Mouse (Mus musculus) embryonic stem cell, embryonic (primary cell): ENCODE data around the gene Mxra7.

ENCODE experiments used
- CTCF ChIA-PET, 4 experiments: fragments of 300-600 bp in 2 of 4; fragments of 350-600 bp in 2 of 4; sonication (Branson Sonifier 250); formaldehyde crosslinking; loops; one replicate each; lab custom pipeline; 2022; ENCODE audit warnings: inconsistent platforms in 2 of 4; lab: Charles Lee
- POLR2A ChIA-PET, 4 experiments: fragments of 300-600 bp in 2 of 4; fragments of 350-600 bp in 2 of 4; sonication (Branson Sonifier 250); formaldehyde crosslinking; loops; one replicate each; lab custom pipeline; 2022; ENCODE audit warnings: antibody characterized with exemption in 4 of 4, inconsistent platforms in 1 of 4; lab: Charles Lee

Mxra7 gene

GRCm38 (mm10) chr11:116827534-116828165 lies at the start of gene Mxra7:
Gene Mxra7, minus strand, starts transcription at chr11:116828046.
- ChIA-PET CTCF (interaction anchor here in 3 of 4 experiments (0.6 to 2.3 kb wide), 17 partner anchors 10 to 230 kb away, joined by 3 to 10 read pairs (median 4); partner anchors contain the start of genes Jmjd6 (in 2 of the 3) and Mettl23 (in 2 of the 3)), POLR2A (interaction anchor here in 3 of 4 experiments (0.6 to 8.6 kb wide), 30 partner anchors 8 to 210 kb away, joined by 3 to 66 read pairs (median 4); partner anchors contain the start of genes Mfsd11 (in 3 of the 3), Srsf2 (in 3 of the 3), Jmjd6 (in 2 of the 3) and Mettl23 (in 2 of the 3))

GRCm38 (mm10) chr11:116873987-116874386 lies 46.1 kb upstream of the Mxra7 start:
- ChIA-PET POLR2A (interaction anchor here in 3 of 4 experiments (0.5 to 1.8 kb wide), 6 partner anchors 9 to 103 kb away, joined by 3 to 7 read pairs (median 6); partner anchors contain the start of genes Mfsd11 (in 1 of the 3) and Srsf2 (in 1 of the 3)), CTCF (interaction anchor here in 2 of 4 experiments (0.5 to 1.7 kb wide), 2 partner anchors 11 to 220 kb away, joined by 4 read pairs; no protein-coding TSS in a partner anchor)

DNA sequence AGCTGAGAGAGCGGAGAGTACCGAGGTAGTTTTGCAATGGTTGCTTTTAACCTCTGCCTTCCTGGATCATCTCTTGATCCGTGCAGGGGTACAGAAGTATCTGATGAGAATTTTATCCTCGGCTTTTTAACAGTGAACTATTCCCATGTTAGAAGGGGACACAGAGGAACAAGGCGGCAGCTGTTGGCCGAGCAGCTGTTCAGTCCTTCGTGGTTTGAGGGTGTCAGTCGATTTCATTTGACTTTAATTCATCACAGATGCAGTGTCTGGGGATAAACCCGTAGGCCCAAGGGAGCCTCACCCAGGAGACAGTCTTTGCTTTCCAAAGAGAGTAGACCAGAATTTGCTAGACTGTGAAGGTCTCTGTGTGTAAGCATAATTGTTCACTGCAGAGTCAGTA lies 43.7 kb upstream of the Mxra7 start:
- POLR2A ChIA-PET: interaction anchor here in 2 of 4 experiments (1.0 to 14.0 kb wide), 5 partner anchors 10 to 146 kb away, joined by 3 to 286 read pairs (median 18); partner anchors contain the start of genes Mfsd11 (in 2 of the 2), Srsf2 (in 2 of the 2), Jmjd6 (in 1 of the 2) and Mettl23 (in 1 of the 2)
- CTCF ChIA-PET: interaction anchor here in 1 of 4 experiments (1.5 kb wide), 1 partner anchor 304 kb away, joined by 3 read pairs; no protein-coding TSS in a partner anchor

GRCm38 (mm10) chr11:116869641-116870040 lies 41.8 kb upstream of the Mxra7 start:
- ChIA-PET CTCF (interaction anchor here in 1 of 4 experiments (0.8 kb wide), 1 partner anchor 16 kb away, joined by 3 read pairs; no protein-coding TSS in a partner anchor), POLR2A (interaction anchor here in 3 of 4 experiments (0.7 to 14.0 kb wide), 8 partner anchors 10 to 197 kb away, joined by 4 to 286 read pairs (median 8); partner anchors contain the start of genes Mfsd11 (in 3 of the 3), Srsf2 (in 3 of the 3), Jmjd6 (in 2 of the 3) and Mettl23 (in 2 of the 3))

DNA sequence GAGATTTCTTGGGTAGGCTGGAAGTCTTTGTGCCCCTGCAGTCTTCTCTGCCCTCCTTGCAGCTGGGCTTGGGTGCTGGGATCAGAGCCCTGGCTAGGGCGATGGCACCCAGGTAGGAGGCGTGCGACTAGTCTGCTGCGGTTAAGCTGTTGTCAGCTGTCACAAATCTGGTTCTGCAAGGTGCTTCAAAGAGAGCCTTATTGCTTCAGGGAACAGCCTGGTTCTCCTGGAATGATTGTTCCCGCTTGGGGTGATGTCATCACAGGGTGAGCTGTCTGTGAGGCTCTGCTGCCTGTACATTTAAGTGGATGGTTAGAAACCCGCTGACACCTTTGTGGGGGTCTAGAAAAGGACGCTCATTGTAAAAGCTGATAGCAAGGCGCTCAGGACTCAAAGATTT lies 41.4 kb upstream of the Mxra7 start:
- ChIA-PET CTCF (interaction anchor here in 1 of 4 experiments (0.8 kb wide), 1 partner anchor 16 kb away, joined by 3 read pairs; no protein-coding TSS in a partner anchor), POLR2A (interaction anchor here in 3 of 4 experiments (0.7 to 14.0 kb wide), 9 partner anchors 9 to 197 kb away, joined by 4 to 286 read pairs (median 5); partner anchors contain the start of genes Mfsd11 (in 3 of the 3), Srsf2 (in 3 of the 3), Jmjd6 (in 2 of the 3) and Mettl23 (in 2 of the 3))

GRCm38 (mm10) chr11:116868129-116868528 lies 40.3 kb upstream of the Mxra7 start:
- POLR2A ChIA-PET: interaction anchor here in 3 of 4 experiments (0.7 to 14.0 kb wide), 14 partner anchors 9 to 215 kb away, joined by 3 to 286 read pairs (median 4); partner anchors contain the start of genes Mfsd11 (in 3 of the 3), Srsf2 (in 3 of the 3), Jmjd6 (in 2 of the 3) and Mettl23 (in 2 of the 3)
- CTCF ChIA-PET: interaction anchor here in 1 of 4 experiments (1.0 kb wide), 1 partner anchor 17 kb away, joined by 3 read pairs; no protein-coding TSS in a partner anchor

DNA sequence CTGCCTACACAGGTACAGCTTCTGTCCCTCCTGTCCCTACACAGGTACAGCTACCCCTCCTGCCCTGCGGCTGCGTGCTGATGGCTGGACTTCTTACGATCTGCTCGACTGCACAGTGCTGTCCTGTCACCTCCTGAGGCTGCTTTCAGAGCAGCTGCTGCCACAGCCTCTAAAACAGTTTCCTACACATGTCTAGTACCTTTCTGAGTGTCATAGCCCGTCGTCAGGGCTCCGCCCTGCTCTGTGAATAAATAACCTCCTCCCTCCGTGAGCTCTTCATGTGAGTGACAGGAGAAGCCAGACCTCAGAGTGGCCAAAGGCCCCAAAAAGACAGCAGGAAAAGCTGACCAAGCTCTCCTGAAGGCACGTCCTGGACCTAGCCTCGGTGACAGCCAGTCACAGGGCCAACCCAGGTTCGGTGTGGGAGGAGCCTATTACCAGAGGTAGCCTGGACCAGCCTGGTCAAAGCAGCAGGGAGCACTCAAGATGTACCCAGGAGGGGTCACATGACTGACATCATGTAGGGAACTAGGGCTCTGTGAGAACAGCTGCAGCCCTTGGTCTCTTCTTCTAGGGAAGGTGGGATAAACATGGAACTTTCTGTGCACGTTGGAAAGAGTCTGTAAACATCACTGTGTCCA lies 38.2 kb upstream of the Mxra7 start:
- POLR2A ChIA-PET: interaction anchor here in 3 of 4 experiments (0.6 to 14.0 kb wide), 20 partner anchors 9 to 784 kb away, joined by 3 to 286 read pairs (median 4); partner anchors contain the start of genes Mfsd11 (in 3 of the 3), Srsf2 (in 3 of the 3), Jmjd6 (in 1 of the 3) and Mettl23 (in 1 of the 3)
- CTCF ChIA-PET: interaction anchor here in 1 of 4 experiments (0.6 to 1.4 kb wide), 3 partner anchors 19 to 242 kb away, joined by 3 to 4 read pairs (median 3); no protein-coding TSS in a partner anchor

- POLR2A ChIA-PET: interaction anchor here (0.5 to 14.0 kb wide), 17 partner anchors 9 to 551 kb away, joined by 3 to 286 read pairs (median 5); partner anchors contain the start of genes Mfsd11 (in 3 of the 4), Srsf2 (in 3 of the 4), Jmjd6 (in 2 of the 4) and Mettl23 (in 2 of the 4)
Measured at GRCm38 (mm10) chr11:116864444-116864843, 36.6 kb upstream of the Mxra7 start.

GRCm38 (mm10) chr11:116857183-116857850 lies 29.5 kb upstream of the Mxra7 start:
- POLR2A ChIA-PET: interaction anchor here in 3 of 4 experiments (0.5 to 16.5 kb wide), 7 partner anchors 8 to 26 kb away, joined by 3 to 286 read pairs (median 3); partner anchors contain the start of genes Jmjd6 (in 1 of the 3) and Mettl23 (in 1 of the 3)
- CTCF ChIA-PET: no interaction called here

More at GRCm38 (mm10) chr11:116864444-116864843, 36.6 kb upstream of the Mxra7 start:
- CTCF ChIA-PET: interaction anchor here in 3 of 4 experiments (1.2 to 1.8 kb wide), 4 partner anchors 17 to 193 kb away, joined by 3 to 5 read pairs (median 4); no protein-coding TSS in a partner anchor

- CTCF ChIA-PET: interaction anchor here in 1 of 4 experiments (0.6 to 1.0 kb wide), 2 partner anchors 31 to 1452 kb away, joined by 3 read pairs; no protein-coding TSS in a partner anchor
Measured at GRCm38 (mm10) chr11:116854279-116854678, 26.4 kb upstream of the Mxra7 start.

GRCm38 (mm10) chr11:116853512-116853928 lies 25.7 kb upstream of the Mxra7 start:
- CTCF ChIA-PET: interaction anchor here in 1 of 4 experiments (1.0 kb wide), 1 partner anchor 32 kb away, joined by 3 read pairs; no protein-coding TSS in a partner anchor
- POLR2A ChIA-PET: interaction anchor here (0.5 to 17.9 kb wide), 50 partner anchors 8 to 441 kb away, joined by 3 to 286 read pairs (median 6); partner anchors contain the start of genes Jmjd6 (in 3 of the 4), Mettl23 (in 3 of the 4), Mxra7 (in 2 of the 4) and Aanat (in 1 of the 4)

More at GRCm38 (mm10) chr11:116854279-116854678, 26.4 kb upstream of the Mxra7 start:
- POLR2A ChIA-PET: interaction anchor here (0.7 to 17.9 kb wide), 34 partner anchors 8 to 268 kb away, joined by 3 to 286 read pairs (median 9); partner anchors contain the start of genes Jmjd6 (in 3 of the 4), Mettl23 (in 3 of the 4), Mxra7 (in 2 of the 4) and Aanat (in 1 of the 4)

DNA sequence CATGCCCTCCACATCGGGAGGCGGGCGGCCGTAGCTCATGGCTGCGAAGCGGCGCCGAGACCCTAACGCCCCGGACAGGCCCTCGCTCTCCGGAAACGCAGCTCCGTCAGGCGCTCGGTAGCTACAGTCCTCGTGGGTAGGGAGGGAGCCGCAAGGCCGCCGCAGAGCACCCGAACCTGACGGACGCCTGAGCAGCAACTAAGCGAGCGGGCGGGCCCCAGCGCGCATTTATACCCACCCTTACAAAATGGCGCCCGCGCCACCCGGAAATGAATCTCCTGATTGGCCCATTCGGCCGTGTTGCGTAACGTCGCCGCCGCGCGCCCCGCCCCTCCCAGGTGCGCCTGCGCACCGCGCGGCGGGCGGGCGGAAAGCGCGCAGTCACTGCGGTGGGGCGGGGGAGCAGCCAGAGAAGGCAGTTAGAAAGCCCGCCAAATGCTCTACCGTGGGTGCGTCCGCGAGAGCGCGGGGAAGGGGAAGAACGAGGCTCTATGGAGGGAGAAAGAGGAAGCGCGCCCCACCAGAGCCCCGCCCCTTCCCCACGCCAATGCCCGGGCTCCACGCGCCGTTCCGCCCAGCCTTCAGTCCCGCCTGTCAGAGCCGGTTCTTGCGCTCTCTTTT lies 25.2 kb upstream of the Mxra7 start, which contains the start of gene Srsf2:
Srsf2 (minus strand) TSS at position 204 of the 621 bp plus-strand sequence.
- CTCF ChIA-PET: interaction anchor here in 1 of 4 experiments (1.0 to 1.6 kb wide), 2 partner anchors 32 to 228 kb away, joined by 3 read pairs; no protein-coding TSS in a partner anchor

GRCm38 (mm10) chr11:116852291-116852890 lies 24.5 kb upstream of the Mxra7 start, which contains the start of gene Mfsd11:
Gene Mfsd11, plus strand, starts transcription at chr11:116852440.
- ChIA-PET POLR2A (interaction anchor here (0.5 to 17.9 kb wide), 123 partner anchors 9 to 1117 kb away, joined by 3 to 286 read pairs (median 4); partner anchors contain the start of genes Jmjd6 (in 4 of the 4), Mettl23 (in 4 of the 4), Aanat (in 3 of the 4) and Mxra7 (in 3 of the 4)), CTCF (interaction anchor here in 1 of 4 experiments (1.6 kb wide), 1 partner anchor 227 kb away, joined by 3 read pairs; no protein-coding TSS in a partner anchor)

More for the DNA sequence above, 25.2 kb upstream of the Mxra7 start, which contains the start of gene Srsf2:
- POLR2A ChIA-PET: interaction anchor here (0.5 to 17.9 kb wide), 123 partner anchors 9 to 1116 kb away, joined by 3 to 286 read pairs (median 4); partner anchors contain the start of genes Jmjd6 (in 4 of the 4), Mettl23 (in 4 of the 4), Aanat (in 3 of the 4) and Mxra7 (in 3 of the 4)

- ChIA-PET POLR2A (interaction anchor here (0.6 to 17.9 kb wide), 81 partner anchors 8 to 827 kb away, joined by 3 to 286 read pairs (median 5); partner anchors contain the start of genes Jmjd6 (in 4 of the 4), Mettl23 (in 4 of the 4), Aanat (in 3 of the 4) and Mxra7 (in 3 of the 4)), CTCF (interaction anchor here in 1 of 4 experiments (1.6 kb wide), 1 partner anchor 226 kb away, joined by 3 read pairs; no protein-coding TSS in a partner anchor)
Measured at GRCm38 (mm10) chr11:116851576-116852290, 23.9 kb upstream of the Mxra7 start.
